Mouse (Mus musculus): ENCODE measurements around the gene Fat3.

The Fat3 gene

GRCm38 (mm10) chr9:16256577-16257207 lies 244.4 kb downstream of the Fat3 start:
- in situ Hi-C loops (cut with MboI), result no loop called here

DNA sequence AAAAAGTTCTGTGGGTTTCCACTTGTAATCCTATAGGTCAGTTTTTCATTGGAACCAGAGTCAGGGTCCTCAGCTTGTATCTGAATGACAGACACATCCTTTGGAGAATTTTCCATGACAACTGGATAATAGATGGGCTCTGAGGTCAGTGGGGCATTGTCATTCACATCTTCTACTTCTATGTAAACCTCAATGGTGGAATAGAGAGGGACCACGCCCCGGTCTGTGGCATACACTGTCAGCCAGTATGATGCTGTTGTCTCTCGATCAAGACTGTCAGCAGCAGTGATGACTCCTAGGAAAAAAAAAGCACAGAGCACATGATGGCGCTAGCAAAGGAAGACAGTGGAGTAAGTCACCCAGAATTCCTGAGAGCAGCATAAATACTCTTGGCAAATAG lies 254.3 kb downstream of the Fat3 start:
- in situ Hi-C loops (cut with MboI), result no loop called here

GRCm38 (mm10) chr9:16231575-16231974 lies 269.5 kb downstream of the Fat3 start:
- in situ Hi-C loops (cut with MboI), result no loop called here

DNA sequence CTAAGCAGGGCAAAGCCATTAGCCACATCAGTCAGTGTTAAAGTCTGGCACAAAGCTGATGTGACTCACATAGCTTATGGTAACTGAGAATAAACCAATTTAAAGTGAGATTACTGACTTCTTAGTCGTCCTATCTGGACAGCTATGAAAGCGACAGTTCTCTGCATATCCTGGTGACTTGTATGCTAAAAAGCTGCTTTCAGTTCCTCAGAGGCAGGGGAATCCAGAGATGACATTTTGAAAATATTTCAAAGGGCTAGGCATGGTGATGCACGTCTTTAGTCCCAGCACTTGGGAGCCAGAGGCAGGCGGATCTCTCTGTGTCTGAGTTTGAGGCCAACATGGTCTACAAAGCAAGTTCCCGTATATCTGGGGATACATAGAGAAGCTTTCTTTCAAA lies 272.2 kb downstream of the Fat3 start:
- in situ Hi-C loops (cut with MboI), result no loop called here

- in situ Hi-C loops (cut with MboI), result no loop called here
Measured at GRCm38 (mm10) chr9:16227398-16227797, 273.7 kb downstream of the Fat3 start.

GRCm38 (mm10) chr9:16226545-16226944 lies 274.5 kb downstream of the Fat3 start:
- in situ Hi-C loops (cut with MboI), result no loop called here

- in situ Hi-C loops (cut with MboI), result no loop called here
Measured at GRCm38 (mm10) chr9:16221885-16222284, 279.2 kb downstream of the Fat3 start.

DNA sequence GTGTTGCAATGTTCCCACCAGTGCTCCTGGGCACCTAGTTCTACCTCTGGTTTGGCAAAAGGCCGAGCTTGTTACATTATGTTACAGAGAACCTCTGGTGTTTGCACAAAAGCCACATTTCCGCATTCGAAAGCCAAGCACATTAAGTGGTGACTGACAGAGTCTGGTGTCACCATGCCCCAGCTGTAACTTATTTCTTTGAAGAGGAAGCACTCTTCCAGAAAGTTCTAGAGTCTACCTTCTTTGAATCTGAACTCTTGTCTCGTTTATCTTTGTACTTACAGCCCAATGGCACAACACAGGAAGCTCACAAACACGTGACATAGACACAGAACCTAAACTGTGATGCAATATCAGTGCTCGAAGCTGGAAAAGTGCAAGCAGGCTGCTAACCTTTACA lies 284.9 kb downstream of the Fat3 start:
- in situ Hi-C loops (cut with MboI), result no loop called here

- in situ Hi-C loops (cut with MboI), result no loop called here
Measured at GRCm38 (mm10) chr9:16214731-16215681, 286.1 kb downstream of the Fat3 start.

DNA sequence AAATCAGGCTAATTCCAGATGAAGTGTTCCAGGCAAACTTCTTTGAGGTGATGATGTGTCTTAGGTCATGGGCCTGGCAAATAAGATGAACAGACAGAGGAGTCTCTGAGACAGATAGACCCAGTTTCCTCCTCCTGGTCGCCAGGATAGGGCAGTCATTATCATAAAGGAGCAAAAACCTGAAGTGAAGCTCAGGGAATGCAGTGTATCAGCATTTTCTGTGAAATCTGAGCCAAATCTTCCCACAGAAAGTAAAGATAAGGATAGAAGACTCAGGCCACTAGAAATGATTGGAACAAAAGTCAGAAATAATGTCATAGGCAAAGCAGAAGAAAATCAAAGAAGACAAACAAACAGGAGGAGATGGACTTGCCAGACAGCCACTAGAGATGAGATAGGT lies 287.8 kb downstream of the Fat3 start:
- in situ Hi-C loops (cut with MboI), result no loop called here

DNA sequence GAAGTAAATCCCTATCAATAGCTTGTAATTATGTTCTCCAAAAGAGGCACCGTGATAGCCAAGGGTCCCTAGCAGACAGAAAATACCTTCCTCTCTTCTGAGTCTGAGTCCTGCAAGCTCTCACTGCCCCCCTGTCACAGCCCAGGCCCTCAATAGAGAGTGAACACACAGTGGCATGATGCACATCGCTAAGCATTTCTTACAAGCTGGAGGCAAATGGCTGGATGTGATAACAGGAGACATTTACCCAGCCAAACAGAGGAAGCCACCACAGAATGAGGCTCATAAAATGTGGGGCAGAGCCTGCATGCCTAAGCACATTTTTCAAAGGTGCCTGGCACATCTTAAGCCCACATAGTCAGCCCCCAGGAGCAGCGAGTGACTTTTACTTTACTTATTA lies 288.5 kb downstream of the Fat3 start:
- in situ Hi-C loops (cut with MboI), result no loop called here

DNA sequence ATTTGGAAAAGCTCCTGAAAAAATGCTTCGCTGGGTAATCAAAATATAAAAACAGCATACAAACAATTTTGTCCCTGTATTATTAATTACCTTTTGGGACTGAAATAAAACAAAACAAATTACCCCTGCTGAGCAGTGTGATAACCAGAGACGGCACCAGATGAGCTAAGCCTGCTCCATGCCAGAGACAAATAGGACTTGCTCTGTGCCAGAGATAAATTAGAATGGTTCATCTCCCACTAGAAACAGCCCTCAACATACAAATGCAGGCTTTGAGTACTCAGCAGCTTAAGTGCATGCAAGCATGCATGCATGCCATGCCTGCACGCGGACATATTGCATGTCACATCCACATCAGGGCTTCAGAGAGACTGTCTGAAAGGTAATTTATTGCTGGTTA lies 288.9 kb downstream of the Fat3 start:
- in situ Hi-C loops (cut with MboI), result no loop called here

DNA sequence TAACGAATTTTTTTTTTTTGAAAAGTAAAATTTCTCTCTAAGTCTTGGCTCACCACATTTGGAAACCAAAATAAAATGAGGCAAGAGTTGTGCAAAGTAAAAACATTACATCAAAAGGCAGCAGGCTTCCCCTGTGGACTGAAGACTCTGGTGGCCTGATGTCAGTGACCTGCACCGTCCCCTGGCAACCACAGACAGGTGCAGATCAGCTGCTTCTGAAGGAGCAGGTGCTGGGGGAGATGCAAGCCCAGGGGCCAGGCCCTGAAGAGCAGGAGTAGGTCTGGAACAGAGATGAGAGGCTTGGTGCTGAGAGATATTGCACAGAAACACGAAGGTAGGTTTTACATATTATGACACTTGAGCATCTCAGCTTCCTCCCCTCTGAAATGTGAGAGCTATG lies 289.6 kb downstream of the Fat3 start:
- in situ Hi-C loops (cut with MboI), result no loop called here

- in situ Hi-C loops (cut with MboI), result no loop called here
Measured at GRCm38 (mm10) chr9:16202296-16202695, 298.8 kb downstream of the Fat3 start.

GRCm38 (mm10) chr9:16200948-16201347 lies 300.1 kb downstream of the Fat3 start:
- in situ Hi-C loops (cut with MboI), result no loop called here

- in situ Hi-C loops (cut with MboI), result no loop called here
Measured at GRCm38 (mm10) chr9:16186461-16186860, 314.6 kb downstream of the Fat3 start.

GRCm38 (mm10) chr9:16169238-16169637 lies 331.8 kb downstream of the Fat3 start:
- in situ Hi-C loops (cut with MboI), result no loop called here

DNA sequence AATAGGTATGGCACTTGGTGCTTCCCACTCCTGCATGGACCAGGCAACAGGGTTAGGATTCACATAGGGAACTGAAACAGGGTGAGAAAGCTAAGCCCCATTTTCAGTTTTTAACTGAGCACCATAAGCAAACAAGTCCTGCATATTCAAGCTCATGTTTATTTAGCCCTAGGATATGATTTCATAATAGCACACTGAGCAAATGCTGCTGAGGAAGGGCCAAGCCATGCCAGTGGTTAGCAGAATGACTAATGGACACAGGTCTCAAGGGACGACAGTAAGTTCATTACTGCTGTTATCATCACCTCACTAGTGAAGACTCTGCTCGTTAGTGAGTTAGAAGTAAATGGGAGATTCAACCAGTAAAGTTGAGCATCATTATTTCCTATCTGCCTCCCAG lies 333.0 kb downstream of the Fat3 start:
- in situ Hi-C loops (cut with MboI), result no loop called here

DNA sequence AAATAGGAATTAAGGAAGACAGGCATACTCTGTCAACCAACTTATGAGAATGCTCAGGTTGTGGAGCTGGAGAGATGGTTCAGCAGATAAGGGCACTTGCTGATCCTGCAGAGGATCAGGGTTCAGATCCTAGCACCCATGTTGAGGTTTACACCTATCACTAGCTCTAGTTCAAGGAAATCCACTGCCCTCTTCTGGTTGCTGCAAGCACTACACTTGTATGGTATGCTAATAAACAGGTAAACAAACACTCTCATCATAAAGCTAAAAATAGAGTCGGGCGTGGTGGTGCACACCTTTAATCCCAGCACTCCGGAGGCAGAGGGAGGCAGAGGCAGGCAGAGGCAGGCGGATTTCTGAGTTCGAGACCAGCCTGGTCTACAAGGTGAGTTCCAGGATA lies 341.7 kb downstream of the Fat3 start:
- in situ Hi-C loops (cut with MboI), result no loop called here

DNA sequence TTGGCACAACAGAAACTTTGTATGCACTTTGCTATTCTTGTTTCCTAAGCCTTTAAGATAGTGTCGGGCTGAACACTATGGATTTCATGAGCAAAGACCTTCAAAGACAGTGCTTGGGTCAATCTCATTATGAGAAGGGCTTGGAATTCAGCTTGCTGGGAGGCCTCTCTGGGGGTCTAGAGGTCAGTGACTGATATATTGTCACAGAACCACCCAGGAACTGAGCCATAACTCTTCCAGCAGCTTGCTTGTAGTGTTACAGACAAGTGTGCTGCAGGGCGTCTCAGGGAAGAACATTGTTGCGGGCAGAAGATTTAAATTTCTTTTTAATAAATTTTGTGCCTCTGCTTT lies 347.5 kb downstream of the Fat3 start:
- in situ Hi-C loops (cut with MboI), result no loop called here

- in situ Hi-C loops (cut with MboI), result no loop called here
Measured at GRCm38 (mm10) chr9:16152756-16153579, 348.1 kb downstream of the Fat3 start.

DNA sequence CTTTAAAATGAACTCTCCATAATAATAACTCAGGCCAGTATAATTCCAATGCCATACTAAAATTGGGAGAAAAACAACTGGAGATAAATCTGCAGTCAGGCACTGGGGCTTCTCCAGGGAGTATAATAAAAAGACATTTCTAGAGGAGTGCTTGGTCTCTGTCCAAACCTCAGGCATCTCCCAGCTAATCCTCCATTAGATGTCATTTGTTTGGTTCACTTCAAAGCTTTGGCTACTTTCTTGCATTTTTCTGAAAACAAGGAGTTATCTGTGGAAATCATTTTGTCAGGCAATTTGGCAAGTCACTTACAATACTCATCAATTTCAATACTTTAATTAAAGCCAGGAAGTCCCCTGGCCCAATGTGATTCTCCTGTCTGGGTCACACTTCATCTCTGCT lies 351.0 kb downstream of the Fat3 start:
- in situ Hi-C loops (cut with MboI), result no loop called here

GRCm38 (mm10) chr9:16147735-16148134 lies 353.4 kb downstream of the Fat3 start:
- in situ Hi-C loops (cut with MboI), result no loop called here
